Mouse (Mus musculus): ENCODE results near the gene Tspan10. TPM values are rescaled to one million over a fixed set of nuclear protein-coding genes. Genes with fewer than 3 reads are reported as not detected.

The Tspan10 gene
- polyA plus RNA-seq, 1 experiment from 2014 or later = not detected

DNA sequence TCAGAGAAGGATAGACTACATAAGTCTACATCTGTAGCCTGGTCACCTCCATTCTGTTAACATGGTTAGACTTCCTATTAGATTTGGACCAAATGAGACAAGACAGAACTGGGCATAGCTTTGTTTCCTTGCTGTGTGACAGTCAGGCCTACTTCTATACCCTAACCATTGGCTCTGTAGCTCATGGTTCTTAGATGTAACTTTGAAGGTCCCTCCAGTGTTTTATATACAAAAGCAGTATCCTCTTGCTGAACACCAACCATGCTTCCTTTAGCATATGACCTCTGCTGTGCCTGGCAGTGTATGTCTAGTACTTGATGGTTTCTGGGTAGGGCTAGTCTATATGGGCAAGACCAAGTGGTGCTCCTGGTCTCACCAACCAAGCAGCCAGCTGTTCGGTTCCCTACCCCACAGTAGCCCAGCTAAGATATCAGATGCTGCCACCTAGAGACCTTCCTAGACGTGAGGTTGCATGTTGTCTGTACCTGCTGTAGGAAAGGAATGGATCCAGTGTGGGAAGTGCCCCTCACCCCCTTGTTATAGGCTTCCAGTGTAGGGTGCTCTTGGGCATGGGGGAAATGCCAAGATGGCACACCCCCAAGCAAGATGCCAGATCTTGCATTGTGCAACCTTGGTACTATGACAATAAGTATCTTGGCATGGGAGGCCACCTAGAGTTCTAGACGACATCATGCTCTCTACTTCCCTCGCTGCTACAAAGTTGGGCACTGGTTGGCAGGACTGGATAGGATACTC, 48.0 kb downstream of the Tspan10 start:
- Histone ChIP-seq H3K36me3 (ENCODE audit: control insufficient read depth, insufficient read depth, low read length) (peaks cover 59% of the 10 kb centered on the region), H3K9me3 (ENCODE audit: control insufficient read depth, low read length) (no peaks in the 10 kb centered on the region), H3K9ac (ENCODE audit: low read length) (peak overlapping the region; percentile 90), H3K27me3 (ENCODE audit: control insufficient read depth, insufficient read depth, low read length) (no peaks in the 10 kb centered on the region), H3K27ac (replicated peaks in 1 of 2; ENCODE audit: control insufficient read depth in 1 of 2, insufficient read depth in 1 of 2, low read depth in 2 of 2, low read length in 2 of 2) (0 out of 4 replicates have a peak overlapping the region, but pooled peaks of 1 of the 2 experiments have one; percentile 80), H3K4me3 (ENCODE audit: control insufficient read depth in 1 of 2, insufficient read depth in 1 of 2, low read depth in 1 of 2, low read length in 2 of 2) (no peak overlapping the region), H3K4me2 (ENCODE audit: low read length) (peak overlapping the region; percentile 88; the same call in 1 of the 2 replicates), H3K4me1 (ENCODE audit: control insufficient read depth in 2 of 2, insufficient read depth in 2 of 2, low read length in 2 of 2) (peaks cover 21 to 31% of the 10 kb centered on the region in 2 experiments)
- no peak for ATAC-seq (ENCODE audit: insufficient number of reproducible peaks, insufficient read depth, low FRiP score, low read depth)
- 35% methylated on average over 4 of the region's 4 CpGs for WGBS

- Histone ChIP-seq H3K9me3 (ENCODE audit: control insufficient read depth, low read length) (no peaks in the 10 kb centered on the region), H3K27ac (replicated peaks in 1 of 2; ENCODE audit: control insufficient read depth in 1 of 2, insufficient read depth in 1 of 2, low read depth in 2 of 2, low read length in 2 of 2) (peak within 1 kb of the TSS; percentile 77 to 80), H3K4me3 (ENCODE audit: control insufficient read depth in 1 of 2, insufficient read depth in 1 of 2, low read depth in 1 of 2, low read length in 2 of 2) (peak within 1 kb of the TSS; percentile 90 to 93), H3K9ac (ENCODE audit: low read length) (peak within 1 kb of the TSS; percentile 90), H3K4me1 (ENCODE audit: control insufficient read depth in 2 of 2, insufficient read depth in 2 of 2, low read length in 2 of 2) (peaks cover 17 to 25% of the 10 kb centered on the region in 2 experiments), H3K36me3 (ENCODE audit: control insufficient read depth, insufficient read depth, low read length) (peaks cover 59% of the 10 kb centered on the region), H3K4me2 (ENCODE audit: low read length) (peak within 1 kb of the TSS; percentile 88), H3K27me3 (ENCODE audit: control insufficient read depth, insufficient read depth, low read length) (no peaks in the 10 kb centered on the region)
- 1% methylated on average over 32 of the region's 35 CpGs for WGBS
- ATAC-seq (ENCODE audit: insufficient number of reproducible peaks, insufficient read depth, low FRiP score, low read depth) = peak; percentile 78
Observed at GRCm38 (mm10) chr11:120491317-120492023, 49.0 kb downstream of the Tspan10 start, which contains the start of gene Slc25a10. Slc25a10 (plus strand) TSS chr11:120491840.

- Histone ChIP-seq H3K4me1 (ENCODE audit: control insufficient read depth in 2 of 2, insufficient read depth in 2 of 2, low read length in 2 of 2) (peaks cover 17 to 25% of the 10 kb centered on the region in 2 experiments), H3K27me3 (ENCODE audit: control insufficient read depth, insufficient read depth, low read length) (no peaks in the 10 kb centered on the region), H3K9ac (ENCODE audit: low read length) (peak overlapping the region; percentile 90), H3K4me2 (ENCODE audit: low read length) (peak overlapping the region; percentile 88), H3K9me3 (ENCODE audit: control insufficient read depth, low read length) (no peaks in the 10 kb centered on the region), H3K36me3 (ENCODE audit: control insufficient read depth, insufficient read depth, low read length) (peaks cover 59% of the 10 kb centered on the region), H3K27ac (replicated peaks in 1 of 2; ENCODE audit: control insufficient read depth in 1 of 2, insufficient read depth in 1 of 2, low read depth in 2 of 2, low read length in 2 of 2) (peak overlapping the region; percentile 77 to 80), H3K4me3 (ENCODE audit: control insufficient read depth in 1 of 2, insufficient read depth in 1 of 2, low read depth in 1 of 2, low read length in 2 of 2) (peak overlapping the region; percentile 90 to 93)
- ATAC-seq (ENCODE audit: insufficient number of reproducible peaks, insufficient read depth, low FRiP score, low read depth) = peak; percentile 64
- WGBS = under 1% methylated on average over 48 of the region's 48 CpGs
Observed at GRCm38 (mm10) chr11:120492024-120492877, 49.8 kb downstream of the Tspan10 start.

- 21% methylated on average over 3 of the region's 3 CpGs for WGBS
- ATAC-seq (ENCODE audit: insufficient number of reproducible peaks, insufficient read depth, low FRiP score, low read depth) = no peak
- Histone ChIP-seq H3K4me2 (ENCODE audit: low read length) (peak overlapping the region; percentile 88), H3K4me3 (ENCODE audit: control insufficient read depth in 1 of 2, insufficient read depth in 1 of 2, low read depth in 1 of 2, low read length in 2 of 2) (peak overlapping the region; percentile 90 to 93), H3K27me3 (ENCODE audit: control insufficient read depth, insufficient read depth, low read length) (no peaks in the 10 kb centered on the region), H3K9me3 (ENCODE audit: control insufficient read depth, low read length) (no peaks in the 10 kb centered on the region), H3K9ac (ENCODE audit: low read length) (peak overlapping the region; percentile 90), H3K36me3 (ENCODE audit: control insufficient read depth, insufficient read depth, low read length) (peaks cover 59% of the 10 kb centered on the region), H3K4me1 (ENCODE audit: control insufficient read depth in 2 of 2, insufficient read depth in 2 of 2, low read length in 2 of 2) (peaks cover 17 to 25% of the 10 kb centered on the region in 2 experiments), H3K27ac (replicated peaks in 1 of 2; ENCODE audit: control insufficient read depth in 1 of 2, insufficient read depth in 1 of 2, low read depth in 2 of 2, low read length in 2 of 2) (peak overlapping the region; percentile 77 to 80)
Observed at GRCm38 (mm10) chr11:120492878-120493203, 50.4 kb downstream of the Tspan10 start.

- Histone ChIP-seq H3K9ac (ENCODE audit: low read length) (peak overlapping the region; percentile 90), H3K27me3 (ENCODE audit: control insufficient read depth, insufficient read depth, low read length) (no peaks in the 10 kb centered on the region), H3K4me3 (ENCODE audit: control insufficient read depth in 1 of 2, insufficient read depth in 1 of 2, low read depth in 1 of 2, low read length in 2 of 2) (peak overlapping the region in 1 of 2 experiments; percentile 93; a peak in 2 of 4 replicates), H3K36me3 (ENCODE audit: control insufficient read depth, insufficient read depth, low read length) (peaks cover 59% of the 10 kb centered on the region), H3K27ac (replicated peaks in 1 of 2; ENCODE audit: control insufficient read depth in 1 of 2, insufficient read depth in 1 of 2, low read depth in 2 of 2, low read length in 2 of 2) (peak overlapping the region; percentile 77 to 80), H3K4me2 (ENCODE audit: low read length) (peak overlapping the region; percentile 88), H3K4me1 (ENCODE audit: control insufficient read depth in 2 of 2, insufficient read depth in 2 of 2, low read length in 2 of 2) (peaks cover 17 to 25% of the 10 kb centered on the region in 2 experiments), H3K9me3 (ENCODE audit: control insufficient read depth, low read length) (no peaks in the 10 kb centered on the region)
- WGBS = 57% methylated on average over 3 of the region's 3 CpGs
- no peak for ATAC-seq (ENCODE audit: insufficient number of reproducible peaks, insufficient read depth, low FRiP score, low read depth)
Observed at GRCm38 (mm10) chr11:120493351-120493750, 50.9 kb downstream of the Tspan10 start.

DNA sequence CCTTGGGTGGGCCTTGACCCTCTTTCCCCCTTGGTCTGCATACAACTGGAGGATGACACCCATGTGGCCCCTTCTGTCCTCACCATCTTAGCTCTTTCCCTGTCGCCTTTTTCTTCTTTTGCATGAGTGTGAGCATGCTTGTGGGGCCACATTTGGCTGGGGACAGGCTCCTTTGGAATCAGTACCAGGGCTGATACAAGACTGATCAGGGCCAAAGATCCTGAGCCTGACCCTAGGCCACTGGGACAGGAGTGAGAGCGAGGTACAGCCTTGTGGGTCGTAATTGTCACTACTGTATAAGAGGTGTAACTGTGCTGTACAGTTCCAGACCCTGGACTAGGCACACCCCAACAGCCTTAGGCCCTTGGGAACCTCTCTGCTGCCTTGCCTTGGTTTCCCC, 51.5 kb downstream of the Tspan10 start:
- ATAC-seq (ENCODE audit: insufficient number of reproducible peaks, insufficient read depth, low FRiP score, low read depth) = no peak
- Histone ChIP-seq H3K4me1 (ENCODE audit: control insufficient read depth in 2 of 2, insufficient read depth in 2 of 2, low read length in 2 of 2) (peaks cover 17 to 25% of the 10 kb centered on the region in 2 experiments), H3K9me3 (ENCODE audit: control insufficient read depth, low read length) (no peaks in the 10 kb centered on the region), H3K27me3 (ENCODE audit: control insufficient read depth, insufficient read depth, low read length) (no peaks in the 10 kb centered on the region), H3K27ac (replicated peaks in 1 of 2; ENCODE audit: control insufficient read depth in 1 of 2, insufficient read depth in 1 of 2, low read depth in 2 of 2, low read length in 2 of 2) (no peak overlapping the region), H3K36me3 (ENCODE audit: control insufficient read depth, insufficient read depth, low read length) (peaks cover 59% of the 10 kb centered on the region), H3K4me3 (ENCODE audit: control insufficient read depth in 1 of 2, insufficient read depth in 1 of 2, low read depth in 1 of 2, low read length in 2 of 2) (no peak overlapping the region), H3K9ac (ENCODE audit: low read length) (no peak overlapping the region; the same call in 1 of the 2 replicates), H3K4me2 (ENCODE audit: low read length) (no peak overlapping the region; the same call in 1 of the 2 replicates)
- 82% methylated on average over 3 of the region's 3 CpGs for WGBS

Data from heart, embryonic 14.5 days (tissue).